In genomic region chr11:117954094-117954493, GRCm38 (mm10) we compare ENCODE assay signal across 9 mouse cellular contexts. TPM values are rescaled to one million over a fixed set of nuclear protein-coding genes. Genes with fewer than 3 reads are reported as not detected.
DNase-seq lines count a peak whose midpoint lies in the region; ATAC-seq lines count a peak whose summit lies in the region.
"Had no signal": no experiment of that assay in that cellular context is flagged by ENCODE, and none has a peak within 500 bp of the region (broad histone marks: within the 10 kb centered on the region; RNA-seq: fewer than 3 reads in every experiment).

No protein-coding gene starts in this region.

- no peak overlapping the region for H3K4me3 ChIP-seq in hindbrain, embryonic 10.5 days
- no peak overlapping the region for H3K4me3 ChIP-seq in hindbrain, embryonic 13.5 days
- H3K4me3 ChIP-seq: heart, embryonic 13.5 days had no signal

- H3K4me1 ChIP-seq in hindbrain, embryonic 10.5 days (replicated peaks): peaks cover 63% of the 10 kb centered on the region
- peaks cover 42% of the 10 kb centered on the region for H3K4me1 ChIP-seq in hindbrain, embryonic 13.5 days (replicated peaks)

- peaks cover 50% of the 10 kb centered on the region for H3K27me3 ChIP-seq in hindbrain, embryonic 10.5 days (ENCODE audit: insufficient read depth, poor library complexity, severe bottlenecking)
- peaks cover 35% of the 10 kb centered on the region for H3K27me3 ChIP-seq in hindbrain, embryonic 13.5 days

- WGBS in hindbrain, embryonic 10.5 days: 63% methylated on average over 2 of the region's 2 CpGs
- WGBS in hindbrain, embryonic 13.5 days: 57% methylated on average over 2 of the region's 2 CpGs

- no peak for DNase-seq in hindbrain, embryonic 10.5 days (ENCODE audit: low spot score)
- DNase-seq in 3134 (ENCODE audit: extremely low read depth, insufficient read length, low spot score): peak; percentile 70
- peak; percentile 79 for DNase-seq in Muller cell, postnatal 12 days (ENCODE audit: inconsistent ontology term)
- DNase-seq in lung, postnatal 25 days (ENCODE audit: low spot score): peak; percentile 55
- no peak for DNase-seq in gastrocnemius, postnatal 36 days
- no peak for DNase-seq in kidney, adult 9 months
- no peak for DNase-seq in kidney, postnatal 36 days

- intact Hi-C loops in gastrocnemius, postnatal 36 days (cut with DNase I): no loop called here

- H3K27ac ChIP-seq in hindbrain, embryonic 10.5 days: peak overlapping the region; percentile 56; the same call in 1 of the 2 replicates
- no peak overlapping the region for H3K27ac ChIP-seq in hindbrain, embryonic 13.5 days
- H3K27ac ChIP-seq: heart, embryonic 13.5 days had no signal

- H3K4me2 ChIP-seq in hindbrain, embryonic 13.5 days: no peak overlapping the region
- H3K4me2 ChIP-seq: heart, embryonic 13.5 days had no signal

- no peaks in the 10 kb centered on the region for H3K9me3 ChIP-seq in hindbrain, embryonic 10.5 days
- H3K9me3 ChIP-seq in hindbrain, embryonic 13.5 days: no peaks in the 10 kb centered on the region
- H3K9me3 ChIP-seq: heart, embryonic 13.5 days had no signal

- no peaks in the 10 kb centered on the region for H3K36me3 ChIP-seq in hindbrain, embryonic 10.5 days
- H3K36me3 ChIP-seq in hindbrain, embryonic 13.5 days: no peaks in the 10 kb centered on the region
- H3K36me3 ChIP-seq: heart, embryonic 13.5 days had no signal

- no peak overlapping the region for H3K9ac ChIP-seq in hindbrain, embryonic 13.5 days
- H3K9ac ChIP-seq: heart, embryonic 13.5 days had no signal

- ATAC-seq in hindbrain, embryonic 13.5 days (ENCODE audit: low FRiP score): no peak

RNA-seq across cellular contexts. Expression of gene Socs3, which starts 15.8 kb away (rescaled TPM):
- polyA plus RNA-seq in hindbrain, embryonic 10.5 days (2016; fragmentation: Nextera tagmentation; extraction: Ambion mirVana): 12.5 and 14.2 TPM in 2 replicates
- 8.3 and 8.8 TPM in 2 replicates for polyA plus RNA-seq in hindbrain, embryonic 13.5 days (2015; fragmentation: Nextera tagmentation; extraction: Ambion mirVana)
- total RNA-seq in gastrocnemius, postnatal 36 days (2021): 1 to 10 TPM; 1.8 to 4.7 TPM

RNA-seq across cellular contexts. Expression of gene Pgs1, which starts 32.0 kb away (rescaled TPM):
- polyA plus RNA-seq in hindbrain, embryonic 10.5 days (2016; fragmentation: Nextera tagmentation; extraction: Ambion mirVana): 46.2 and 51.9 TPM in 2 replicates
- polyA plus RNA-seq in hindbrain, embryonic 13.5 days (2015; fragmentation: Nextera tagmentation; extraction: Ambion mirVana): 47.4 and 47.6 TPM in 2 replicates
- 10 to 100 TPM; 17.9 to 18.9 TPM for total RNA-seq in gastrocnemius, postnatal 36 days (2021)

Comparison
In these comparisons a context has a peak if more than half of its experiments do, and no peak if none do; other contexts are left out.
1. DNase-seq: peak in 3134 (single experiment), Muller cell, postnatal 12 days (single experiment) and lung, postnatal 25 days (single experiment); none in hindbrain, embryonic 10.5 days (single experiment), gastrocnemius, postnatal 36 days (0 of 2), kidney, adult 9 months (single experiment) and kidney, postnatal 36 days (0 of 2).